Mouse (Mus musculus) erythroid progenitor cell, adult 5-6 weeks (primary cell): ENCODE data around the gene Zfp385b. TPM values are rescaled to one million over a fixed set of nuclear protein-coding genes. Genes with fewer than 3 reads are reported as not detected.

Experiments
- ATAC-seq: replicated peaks from 2 replicates; pipeline ENCODE4 v1.8.0; 2016; ENCODE audit warnings: moderate number of reproducible peaks, mild to moderate bottlenecking, moderate TSS enrichment, inconsistent platforms; ENCODE audit not compliant: poor library complexity, low FRiP score, severe bottlenecking
- total RNA-seq, 2 experiments: library from RNA; stranded (forward) in 1 of 2; stranded (reverse) in 1 of 2; fragments of 150-400 nt in 1 of 2; fragments of 186-747, 209-891 nt in 1 of 2; gene quantifications; 2 replicates each; pipeline versions ENCODE4 v1.2.3 to v1.2.4; 2015 to 2017; ENCODE audit warnings: low replicate concordance in 2 of 2

Zfp385b gene
- total RNA-seq, 2 experiments from 2014 or later, result not detected

- ATAC-seq, result no peak
These were observed 407.3 kb downstream of the Zfp385b start for GRCm38 (mm10) chr2:77412171-77412570.

GRCm38 (mm10) chr2:77411612-77412011 lies 407.8 kb downstream of the Zfp385b start:
- ATAC-seq, result no peak

- no peak for ATAC-seq
These were observed 409.8 kb downstream of the Zfp385b start for GRCm38 (mm10) chr2:77409521-77410135.

- ATAC-seq, result no peak
These were observed 410.5 kb downstream of the Zfp385b start for GRCm38 (mm10) chr2:77408972-77409371.

GRCm38 (mm10) chr2:77402329-77402728 lies 417.1 kb downstream of the Zfp385b start:
- ATAC-seq, result no peak

- ATAC-seq, result no peak
These were observed 417.8 kb downstream of the Zfp385b start for GRCm38 (mm10) chr2:77401438-77402235.

- ATAC-seq, result no peak
These were observed 425.6 kb downstream of the Zfp385b start for GRCm38 (mm10) chr2:77393881-77394280.

- ATAC-seq, result no peak
These were observed 431.3 kb downstream of the Zfp385b start for GRCm38 (mm10) chr2:77388186-77388585.

- ATAC-seq, result no peak
These were observed 432.9 kb downstream of the Zfp385b start for GRCm38 (mm10) chr2:77386515-77386914.

GRCm38 (mm10) chr2:77382766-77383165 lies 436.7 kb downstream of the Zfp385b start:
- no peak for ATAC-seq

- no peak for ATAC-seq
These were observed 439.5 kb downstream of the Zfp385b start for GRCm38 (mm10) chr2:77379907-77380306.

GRCm38 (mm10) chr2:77379332-77379731 lies 440.1 kb downstream of the Zfp385b start:
- ATAC-seq, result no peak

GRCm38 (mm10) chr2:77376823-77377222 lies 442.6 kb downstream of the Zfp385b start:
- ATAC-seq, result no peak

- ATAC-seq, result no peak
These were observed 444.3 kb downstream of the Zfp385b start for GRCm38 (mm10) chr2:77375155-77375554.

- ATAC-seq, result no peak
These were observed 450.3 kb downstream of the Zfp385b start for GRCm38 (mm10) chr2:77369174-77369573.

Other genes starting within 250 kb of the Zfp385b start
- gene Cwc22, start 126.7 kb upstream of the Zfp385b start, total RNA-seq (2015; ENCODE audit: low replicate concordance), result 12.3 and 19.7 TPM in 2 replicates
- gene Cwc22, start 126.7 kb upstream of the Zfp385b start, total RNA-seq (2017; ENCODE audit: low replicate concordance), result 36.7 and 40.2 TPM in 2 replicates